Mouse (Mus musculus) ovary, adult 18-20 months (tissue): Measurements from ENCODE around the gene Adh7.

Experiments
- DNase-seq: peaks from one replicate; pipeline ENCODE4 v3.0.0; 2022; ENCODE audit warnings: low spot score, mixed read lengths

The Adh7 gene

DNA sequence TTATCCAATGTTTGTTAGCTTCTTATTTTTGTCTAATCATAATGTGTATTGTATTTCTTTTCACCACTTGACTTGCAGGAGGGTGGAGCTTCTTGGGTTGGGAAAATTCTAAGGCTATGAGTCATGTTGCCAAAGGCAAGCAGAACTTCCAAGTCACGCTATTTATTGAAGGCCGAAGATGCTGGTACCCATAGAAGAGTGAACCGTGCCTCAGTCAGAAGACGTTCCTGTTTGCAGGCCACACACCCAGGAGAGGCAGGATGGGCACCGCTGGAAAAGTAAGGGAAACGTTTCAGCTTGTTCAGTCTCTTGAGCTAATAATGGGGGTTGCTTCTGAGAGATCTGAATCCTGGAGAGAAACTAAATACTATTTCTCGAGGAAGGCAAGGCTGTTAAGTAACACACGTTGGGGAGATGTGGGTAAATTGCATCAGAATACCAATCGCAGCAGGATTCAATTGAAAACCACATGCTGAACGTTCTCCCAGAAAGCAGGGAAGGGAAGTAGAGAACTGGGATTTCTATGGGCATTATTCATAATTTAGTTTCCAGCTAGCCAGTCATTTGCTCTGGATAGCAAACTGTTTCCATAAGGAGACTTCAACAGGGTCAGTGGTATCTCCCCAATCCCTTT, at the start of gene Adh7:
Gene Adh7 (plus strand): TSS at position 130 of the 634 bp plus-strand sequence.
- no peak for DNase-seq

DNA sequence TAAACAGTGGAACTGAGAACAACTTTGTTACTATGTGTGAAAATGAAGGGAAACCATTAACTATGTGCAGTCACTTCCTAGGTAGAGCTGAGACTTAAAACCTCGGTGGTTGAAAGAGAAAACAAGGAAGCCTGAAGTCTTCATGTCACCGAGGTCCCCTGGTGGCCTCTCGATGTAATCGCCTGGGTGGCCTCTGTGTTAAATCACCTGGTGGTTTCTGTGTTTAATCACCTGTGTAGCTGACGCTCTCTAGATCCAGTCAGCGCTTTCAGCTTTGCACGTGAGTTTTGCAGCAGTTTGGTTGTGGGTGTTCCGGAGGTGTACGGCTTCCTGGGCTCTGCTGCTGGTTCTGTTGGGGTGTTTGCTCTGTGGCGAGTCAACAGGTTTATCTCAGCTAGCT, 44.3 kb upstream of the Adh7 start:
- DNase-seq = no peak

GRCm38 (mm10) chr3:138175551-138175950, 42.0 kb upstream of the Adh7 start:
- DNase-seq = no peak

- no peak for DNase-seq
Observed at GRCm38 (mm10) chr3:138182019-138182418, 35.5 kb upstream of the Adh7 start.

DNA sequence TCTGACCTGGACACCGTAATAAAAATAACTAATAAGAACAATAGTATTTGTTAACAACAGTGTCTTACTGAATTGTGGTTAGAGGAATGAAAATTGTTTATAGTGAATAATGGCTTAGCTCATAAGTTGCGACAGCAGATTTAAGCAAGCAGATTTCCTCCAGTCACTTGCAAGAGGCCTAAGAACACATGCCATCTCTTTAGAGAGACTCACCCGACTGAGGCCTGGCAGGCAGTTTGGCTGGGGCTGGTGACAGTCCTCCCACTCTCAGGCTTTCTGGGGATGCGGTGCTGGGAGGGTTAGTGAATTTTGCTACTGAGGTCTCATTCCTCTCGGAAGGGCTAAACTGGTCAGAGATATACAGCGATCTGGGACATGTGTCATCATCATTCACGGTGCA, 34.2 kb upstream of the Adh7 start:
- no peak for DNase-seq

DNA sequence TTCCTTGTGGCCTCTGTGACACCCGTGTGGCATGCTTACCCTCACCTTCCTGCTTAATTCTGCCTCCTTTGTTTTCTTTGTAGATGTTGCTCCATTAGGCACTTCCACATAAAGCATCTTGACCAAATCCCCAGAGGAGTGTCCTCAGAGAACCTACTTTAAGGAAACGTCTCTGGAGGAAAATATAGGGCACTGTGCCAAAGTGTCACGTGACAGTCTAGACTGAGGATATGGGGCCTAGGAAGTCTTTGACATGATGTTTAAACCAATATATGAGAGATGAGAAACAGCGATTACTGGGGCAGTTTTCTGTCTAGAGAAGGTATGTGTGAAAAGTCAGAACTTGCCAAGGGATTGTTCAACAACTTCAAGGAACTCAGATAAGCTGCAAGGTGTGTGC, 32.3 kb upstream of the Adh7 start:
- no peak for DNase-seq

GRCm38 (mm10) chr3:138185995-138186930, 31.3 kb upstream of the Adh7 start:
- no peak for DNase-seq

- peak; percentile 25 for DNase-seq
Observed at GRCm38 (mm10) chr3:138192260-138192659, 25.3 kb upstream of the Adh7 start.

- DNase-seq = no peak
Observed at GRCm38 (mm10) chr3:138193683-138194302, 23.8 kb upstream of the Adh7 start, which contains the start of gene 4930579F01Rik. Gene 4930579F01Rik, minus strand, starts transcription at chr3:138193825.

DNA sequence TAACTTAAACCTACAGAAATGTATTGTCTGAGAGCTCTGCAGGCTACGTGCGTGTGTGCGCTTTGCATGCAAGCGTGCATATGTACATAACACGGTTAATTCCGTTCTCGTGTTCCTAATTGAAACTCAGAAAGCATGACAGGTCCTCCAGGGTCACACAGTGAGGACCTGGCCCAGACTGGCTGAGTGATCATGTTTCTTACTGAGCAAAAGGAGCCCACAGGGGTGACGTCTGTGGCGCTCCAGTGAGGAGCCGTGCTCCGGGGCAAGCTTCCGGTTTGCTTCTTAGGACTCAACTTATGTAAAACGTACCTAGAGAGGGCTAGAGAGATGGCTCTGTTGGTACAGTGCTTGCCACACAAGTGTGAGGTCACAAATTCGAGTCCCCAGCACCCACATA, 20.5 kb upstream of the Adh7 start:
- DNase-seq = no peak

- no peak for DNase-seq
Observed at GRCm38 (mm10) chr3:138197556-138197955, 20.0 kb upstream of the Adh7 start.

- peak; percentile 69 for DNase-seq
Observed at GRCm38 (mm10) chr3:138197973-138198721, 19.4 kb upstream of the Adh7 start.

GRCm38 (mm10) chr3:138198722-138199068, 18.9 kb upstream of the Adh7 start:
- DNase-seq = no peak

GRCm38 (mm10) chr3:138208821-138209220, 8.7 kb upstream of the Adh7 start:
- DNase-seq = no peak

DNA sequence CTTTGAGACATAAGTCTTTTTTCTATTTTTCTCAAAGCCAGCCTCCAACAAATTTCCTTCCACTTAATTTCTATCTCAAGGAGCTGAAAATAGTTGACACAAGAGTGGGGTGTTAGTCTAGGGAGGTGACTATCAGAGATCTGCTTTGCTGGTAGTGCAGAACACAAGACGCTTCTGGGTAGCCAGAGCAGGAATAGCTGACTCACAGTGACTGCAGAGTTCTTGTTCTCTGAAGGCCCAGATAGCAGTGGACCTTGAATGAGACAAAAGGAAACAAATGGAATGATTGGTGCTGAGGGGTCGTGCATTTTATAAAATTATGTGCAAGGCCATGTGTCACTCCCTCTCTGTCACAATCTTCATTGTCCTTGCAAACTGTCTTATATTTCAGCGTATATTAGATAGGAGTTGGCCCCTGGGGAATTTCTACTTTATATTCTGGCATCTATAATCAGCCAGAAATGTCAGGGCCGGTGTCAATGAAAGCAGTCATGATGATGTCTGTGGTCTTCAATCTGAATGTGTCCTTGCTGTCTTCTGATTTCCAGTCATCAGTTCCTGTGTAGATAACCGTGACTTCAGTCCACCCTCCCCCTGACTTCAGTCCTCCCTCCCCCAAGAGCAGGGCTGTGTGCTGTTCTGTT, 7.0 kb upstream of the Adh7 start:
- DNase-seq = peak; percentile 57

DNA sequence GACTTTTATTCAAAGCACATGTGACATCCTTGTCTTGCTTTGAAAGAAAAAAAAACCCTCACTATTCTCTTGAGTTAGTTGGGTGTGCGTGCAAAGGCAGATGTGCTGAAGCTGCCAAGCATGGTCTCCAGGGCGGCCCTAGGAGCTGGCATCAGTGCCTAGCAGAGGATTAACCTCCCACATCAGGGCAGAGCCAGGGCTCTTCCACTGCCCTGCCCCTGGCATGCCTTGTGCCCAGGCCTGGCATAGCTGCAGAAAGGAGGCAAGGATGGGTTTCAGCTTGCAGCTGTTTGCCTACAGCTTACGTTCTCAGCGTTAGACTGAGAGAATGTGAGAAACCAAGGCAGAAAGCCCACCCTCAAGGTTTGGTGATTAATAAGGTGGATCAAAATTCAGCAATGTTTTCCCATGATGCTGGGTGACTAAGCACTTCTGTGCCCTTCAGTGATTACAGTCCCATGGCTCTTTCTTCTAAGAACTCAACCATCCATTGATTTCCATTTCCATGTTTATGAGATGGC, 5.1 kb upstream of the Adh7 start:
- DNase-seq = no peak

- no peak for DNase-seq
Observed at GRCm38 (mm10) chr3:138215395-138215989, 2.1 kb upstream of the Adh7 start.

- DNase-seq = no peak
Observed at GRCm38 (mm10) chr3:138216091-138216490, 1.5 kb upstream of the Adh7 start.

DNA sequence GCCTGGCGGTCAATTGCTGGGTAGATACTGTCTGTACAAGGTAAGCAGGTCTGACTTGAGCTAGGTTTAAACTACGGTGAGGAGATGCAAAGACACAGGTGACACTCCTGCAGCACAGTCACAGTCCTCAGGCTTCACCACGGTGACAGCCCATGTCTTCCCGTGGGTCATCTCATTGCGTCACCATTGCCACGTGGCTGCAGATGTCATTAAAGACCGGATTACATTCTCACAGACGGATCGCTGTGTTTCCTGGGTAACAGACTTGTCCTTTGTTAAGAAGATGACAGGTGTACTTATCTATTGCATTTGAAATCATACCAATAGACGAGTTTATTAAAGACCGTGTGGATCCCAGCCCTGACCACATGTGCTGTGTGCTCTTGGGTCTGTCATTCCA, 3.6 kb downstream of the Adh7 start:
- no peak for DNase-seq

DNA sequence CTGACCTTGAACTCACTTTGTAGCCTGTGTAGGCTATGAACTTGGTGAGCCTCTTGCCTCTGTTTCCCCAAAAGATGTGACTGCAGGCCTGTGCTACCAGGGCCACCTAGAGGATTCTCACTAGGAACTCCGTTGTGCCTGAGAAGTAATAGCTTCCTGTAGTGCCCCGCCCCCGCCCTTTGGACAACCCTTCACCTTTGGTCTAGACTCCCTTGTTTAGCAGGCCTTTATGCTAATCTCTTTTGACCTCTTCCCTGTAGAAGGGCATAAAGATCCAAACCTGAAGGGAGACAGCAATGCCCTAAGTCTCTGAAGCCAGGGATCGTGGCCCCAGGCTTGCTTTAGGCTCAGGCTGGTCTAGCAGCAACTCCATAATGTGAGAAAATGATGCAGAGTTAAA, 5.0 kb downstream of the Adh7 start:
- DNase-seq = no peak

DNA sequence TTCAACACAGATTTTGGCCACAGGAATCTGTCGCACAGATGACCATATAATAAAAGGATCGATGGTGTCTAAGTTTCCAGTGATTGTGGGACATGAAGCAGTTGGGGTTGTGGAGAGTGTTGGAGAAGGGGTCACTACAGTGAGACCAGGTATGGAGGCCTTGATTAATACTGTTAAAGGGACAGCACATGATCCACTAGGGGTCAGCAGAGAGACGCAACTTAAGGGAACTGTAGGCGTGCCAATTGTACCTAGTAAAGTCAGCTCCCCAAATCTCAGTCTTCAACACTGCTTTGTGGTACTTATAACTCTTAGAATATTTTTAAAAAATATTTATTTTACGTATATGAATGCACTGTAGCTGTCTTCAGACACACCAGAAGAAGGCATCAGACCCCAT, 5.4 kb downstream of the Adh7 start:
- no peak for DNase-seq
